Mouse (Mus musculus) adrenal gland, postnatal 0 days (tissue): ENCODE data around the gene Gm17509. TPM values are rescaled to one million over a fixed set of nuclear protein-coding genes. Genes with fewer than 3 reads are reported as not detected.

Source experiments
- polyA plus RNA-seq: library from polyadenylated mRNA; unstranded; fragments of >200 nt; fragmentation: Nextera tagmentation; extraction: Ambion mirVana; gene quantifications from 2 replicates; pipeline ENCODE4 v1.2.1, GENCODE M21; 2015

Gm17509 gene
- 0.08 and 0.14 TPM in 2 replicates for polyA plus RNA-seq

DNA sequence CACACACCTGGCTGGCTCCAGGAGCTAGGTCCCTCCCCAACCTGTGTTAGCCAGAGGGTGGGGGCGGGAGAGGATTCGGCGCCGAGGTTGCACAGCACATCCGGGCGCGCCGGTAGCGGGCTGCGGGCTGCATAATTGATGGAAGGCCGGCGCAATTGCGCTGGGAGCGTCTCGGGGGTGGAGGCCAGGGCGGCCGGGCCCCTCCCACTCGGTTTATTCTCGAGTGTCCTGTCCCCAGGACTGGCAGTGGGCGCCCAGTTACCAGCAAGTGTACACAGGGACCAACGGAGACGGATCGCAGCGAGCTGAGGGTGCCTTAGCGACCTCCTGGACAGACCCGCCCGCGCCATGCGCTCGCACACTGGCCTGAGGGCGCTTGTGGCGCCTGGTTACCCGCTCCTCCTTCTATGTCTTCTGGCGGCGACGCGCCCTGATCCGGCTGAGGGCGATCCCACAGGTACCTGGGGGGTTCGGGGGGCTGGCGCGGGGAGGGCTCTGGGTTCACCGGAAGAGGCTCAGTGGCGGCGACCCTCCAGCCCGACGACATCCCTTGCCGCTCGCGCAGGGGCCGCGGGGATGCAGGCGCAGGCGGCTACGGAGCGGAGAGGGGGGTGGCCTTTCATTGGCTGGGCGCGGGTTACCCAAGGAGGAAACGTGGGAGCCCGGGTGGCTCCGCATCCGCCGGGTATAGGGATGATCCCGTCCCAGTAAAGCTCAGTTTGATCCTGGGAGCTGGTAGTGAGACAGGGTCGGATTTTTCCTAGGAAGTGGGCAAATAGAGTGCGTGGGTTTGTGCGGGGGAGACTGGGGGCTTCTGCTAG lies at the start of gene Gm17509:
Gene Gm17509 (minus strand): TSS at position 575 of the 821 bp plus-strand sequence.

DNA sequence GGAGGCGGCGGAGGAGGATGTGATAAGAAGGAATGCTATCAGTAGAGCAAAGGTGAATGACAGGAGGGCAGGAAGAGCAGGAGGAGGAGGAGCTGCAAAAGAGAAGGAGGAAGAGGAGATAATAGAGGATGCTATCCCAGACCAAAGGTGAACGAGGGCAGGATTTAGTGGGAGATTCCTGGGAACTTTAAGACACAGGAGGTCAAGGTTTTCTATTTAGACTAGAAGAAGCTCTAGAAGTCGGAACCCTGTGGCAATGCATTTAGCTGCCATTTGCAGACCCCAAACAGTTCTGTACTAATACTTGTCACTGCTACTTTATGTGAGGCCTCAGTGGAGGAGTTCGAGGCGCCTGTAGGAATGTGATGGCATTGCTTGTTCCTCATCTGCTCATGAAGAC lies 12.6 kb downstream of the Gm17509 start, which contains the start of gene Emb:
Gene Emb (plus strand): TSS at position 301 of the 400 bp plus-strand sequence.

Other genes with a start within 250 kb of the Gm17509 start
- gene Parp8, start 195.5 kb downstream of the Gm17509 start, polyA plus RNA-seq, result 8.1 and 12.3 TPM in 2 replicates
- 31.9 and 83.3 TPM in 2 replicates for gene Emb, start 12.5 kb downstream of the Gm17509 start, polyA plus RNA-seq